Mouse (Mus musculus) kidney, adult 2 months (tissue): ENCODE measurements at regions not wholly inside any gene's neighbourhood (a gene's known extent, or its start where the extent isn't known, plus 50 kb on each side); places are given as distances from the start of the nearest gene placed in this dataset.

Experiments used
- CTCF ChIP-seq: fragments of 200-500 bp; conservative IDR thresholded peaks from 2 replicates; pipeline ENCODE4 v1.5.1; 2011; ENCODE audit warnings: low read depth, mild to moderate bottlenecking, control low read depth, low read length, moderate library complexity, mixed read lengths; ENCODE audit not compliant: insufficient read depth, insufficient read length
- POLR2A ChIP-seq: fragments of 200-500 bp; IDR thresholded peaks from one replicate; pipeline ENCODE4 v1.6.1; 2011; ENCODE audit warnings: low read depth, low read length, control low read depth

GRCm38 (mm10) chr14:67602960-67603359 is 1594.0 kb upstream of the Gulo start:
- no peak for TF ChIP-seq CTCF
- no peak for TF ChIP-seq POLR2A
